Mouse (Mus musculus): ENCODE results near the gene Hspa2. TPM values are rescaled to one million over a fixed set of nuclear protein-coding genes. Genes with fewer than 3 reads are reported as not detected.

Gene Hspa2
- total and polyA plus RNA-seq, 3 experiments, result 3.4 to 5.3 (median 3.8) TPM

- in situ Hi-C loops (cut with MboI; ENCODE audit: low pct_ligation_motif_present, low pct_unique_long_range_greater_than_20kb, low sequenced_read_pairs), result loop anchor here (5.0 kb wide), 1 partner anchor 37 kb away; the partner anchor contains the start of gene Zbtb1
- Histone ChIP-seq H3K4me2 (ENCODE audit: insufficient read depth, low read depth, poor library complexity, severe bottlenecking) (no peak overlapping the region), H3K9ac (ENCODE audit: insufficient read depth, low read depth) (no peak overlapping the region), H3K9me3 (replicated peaks; ENCODE audit: low read length) (peaks cover 19% of the 10 kb centered on the region), H3K27ac (ENCODE audit: insufficient read depth, low read depth) (no peak overlapping the region), H3K27me3 (replicated peaks) (no peaks in the 10 kb centered on the region), H3K79me2 (replicated peaks; ENCODE audit: control insufficient read depth, extremely low read depth, insufficient read depth, poor library complexity, severe bottlenecking) (no peaks in the 10 kb centered on the region), H3K4me1 (ENCODE audit: control insufficient read depth in 1 of 2, insufficient read depth in 2 of 2) (peaks cover 0 to 4% of the 10 kb centered on the region in 2 experiments; a peak in 1 of 4 replicates), H3K36me3 (replicated peaks in 1 of 2; ENCODE audit: control insufficient read depth in 1 of 2, insufficient read depth in 1 of 2, low read length in 1 of 2) (peaks cover 2 to 12% of the 10 kb centered on the region in 2 experiments), H3K4me3 (replicated peaks in 1 of 3; ENCODE audit: low read depth in 2 of 3, low read length in 2 of 3, poor library complexity in 1 of 3) (no peak overlapping the region)
- TF ChIP-seq MAFK (IDR thresholded peaks at IDR 0.05; ENCODE audit: insufficient replicate concordance, low read length), result no peak
- TF ChIP-seq MAZ (IDR thresholded peaks at IDR 0.05; ENCODE audit: low read depth, low read length), result no peak
- no peak for TF ChIP-seq E2F4 (IDR thresholded peaks at IDR 0.05; ENCODE audit: insufficient replicate concordance, low read depth, low read length)
- TF ChIP-seq POLR2AphosphoS2 (IDR thresholded peaks at IDR 0.05; ENCODE audit: low read depth, low read length), result no peak
- no peak for TF ChIP-seq USF2 (conservative IDR thresholded peaks at IDR 0.05; ENCODE audit: low read depth, low read length)
- TF ChIP-seq CHD2 (IDR thresholded peaks at IDR 0.05; ENCODE audit: low read length), result 0 out of 2 replicates have a peak, but pooled peaks have one; percentile 17
- no peak for TF ChIP-seq RCOR1 (conservative IDR thresholded peaks at IDR 0.05; ENCODE audit: low read depth, low read length)
- TF ChIP-seq RAD21 (IDR thresholded peaks at IDR 0.05; ENCODE audit: low read depth, low read length), result no peak
- TF ChIP-seq BHLHE40 (IDR thresholded peaks at IDR 0.05; ENCODE audit: low read depth, low read length), result peak; percentile 45
- TF ChIP-seq NELFE (IDR thresholded peaks at IDR 0.05; ENCODE audit: low read depth, low read length), result no peak
- no peak for TF ChIP-seq EP300 (IDR thresholded peaks at IDR 0.05; ENCODE audit: low read length)
- dilution Hi-C loops (cut with MboI; ENCODE audit: extremely low pct_ligation_motif_present, extremely low pct_unique_long_range_greater_than_20kb, low sequenced_read_pairs), result no loop called here
- no peak for DNase-seq (ENCODE audit: extremely low read depth)
Observed at GRCm38 (mm10) chr12:76409166-76409565, 5.2 kb downstream of the Hspa2 start.

- no peak overlapping the region for H3K27ac ChIP-seq (ENCODE audit: insufficient read depth, low read depth)
- in situ Hi-C loops (cut with MboI; ENCODE audit: low pct_ligation_motif_present, low pct_unique_long_range_greater_than_20kb, low sequenced_read_pairs) (no loop called here), dilution Hi-C loops (cut with MboI; ENCODE audit: extremely low pct_ligation_motif_present, extremely low pct_unique_long_range_greater_than_20kb, low sequenced_read_pairs) (no loop called here)
- no peaks in the 10 kb centered on the region for H3K79me2 ChIP-seq (replicated peaks; ENCODE audit: control insufficient read depth, extremely low read depth, insufficient read depth, poor library complexity, severe bottlenecking)
- peaks cover 6 to 12% of the 10 kb centered on the region in 2 experiments for H3K4me1 ChIP-seq (ENCODE audit: control insufficient read depth in 1 of 2, insufficient read depth in 2 of 2)
- H3K9me3 ChIP-seq (replicated peaks; ENCODE audit: low read length), result peaks cover 11% of the 10 kb centered on the region
- H3K27me3 ChIP-seq (replicated peaks), result no peaks in the 10 kb centered on the region
- peak overlapping the region; percentile 31; the same call in 1 of the 2 replicates for H3K4me2 ChIP-seq (ENCODE audit: insufficient read depth, low read depth, poor library complexity, severe bottlenecking)
- TF ChIP-seq ZC3H11A (IDR thresholded peaks at IDR 0.05; ENCODE audit: low read depth, low read length) (no peak), TBP (conservative IDR thresholded peaks at IDR 0.05; ENCODE audit: low read depth, low read length) (peak; percentile 82), E2F4 (IDR thresholded peaks at IDR 0.05; ENCODE audit: insufficient replicate concordance, low read depth, low read length) (no peak), EP300 (IDR thresholded peaks at IDR 0.05; ENCODE audit: low read length) (peak; percentile 46; the same call in 1 of the 2 replicates), IRF4 (IDR thresholded peaks at IDR 0.05; ENCODE audit: low read depth, low read length) (peak; percentile 78), JUND (conservative IDR thresholded peaks at IDR 0.05; ENCODE audit: low read depth, low read length) (no peak)
- no peaks in the 10 kb centered on the region for H3K36me3 ChIP-seq (replicated peaks in 1 of 2; ENCODE audit: control insufficient read depth in 1 of 2, insufficient read depth in 1 of 2, low read length in 1 of 2)
- H3K4me3 ChIP-seq (replicated peaks in 1 of 3; ENCODE audit: low read depth in 2 of 3, low read length in 2 of 3, poor library complexity in 1 of 3), result no peak overlapping the region
- DNase-seq (ENCODE audit: extremely low read depth), result peak; percentile 53
- no peak overlapping the region for H3K9ac ChIP-seq (ENCODE audit: insufficient read depth, low read depth)
Observed at GRCm38 (mm10) chr12:76415383-76416010, 11.5 kb downstream of the Hspa2 start.

Measured in CH12.LX (cell line).